ENCODE assay signal across 7 mouse cellular contexts in genomic region chr13:97435865-97436718, GRCm38 (mm10).
A peak's percentile ranks its signal among the peaks of the same experiment; 100 is the strongest.
DNase-seq lines count a peak whose midpoint lies in the region; ATAC-seq and TF ChIP-seq lines count a peak whose summit lies in the region.

No protein-coding gene starts in this region.

- H3K4me3 ChIP-seq in MEL (ENCODE audit: control insufficient read depth in 1 of 2, insufficient read depth in 1 of 2, low read depth in 2 of 2, low read length in 2 of 2): peak overlapping the region; percentile 40 to 41
- H3K4me3 ChIP-seq in forebrain, embryonic 16.5 days (replicated peaks; ENCODE audit: low read length): peak overlapping the region; percentile 31

- no peaks in the 10 kb centered on the region for H3K9me3 ChIP-seq in MEL (replicated peaks; ENCODE audit: insufficient read depth, low read length)
- no peaks in the 10 kb centered on the region for H3K9me3 ChIP-seq in forebrain, embryonic 16.5 days (ENCODE audit: control insufficient read depth, low read length)

- H3K79me2 ChIP-seq in MEL (ENCODE audit: control insufficient read depth, insufficient read depth, low read length, poor library complexity): no peaks in the 10 kb centered on the region

- no peak for TF ChIP-seq POLR2A in MEL (IDR thresholded peaks at IDR 0.05; ENCODE audit: control insufficient read depth in 1 of 2, insufficient read depth in 1 of 2, low read depth in 1 of 2, low read length in 2 of 2, poor library complexity in 1 of 2)

- peaks cover 0 to 15% of the 10 kb centered on the region in 2 experiments; a peak in 2 of 4 replicates for H3K36me3 ChIP-seq in MEL (ENCODE audit: control insufficient read depth in 1 of 2, insufficient read depth in 2 of 2, low read length in 2 of 2)
- H3K36me3 ChIP-seq in forebrain, embryonic 16.5 days (ENCODE audit: control insufficient read depth, insufficient read depth): no peaks in the 10 kb centered on the region

- 3% methylated on average over 24 of the region's 24 CpGs for WGBS in forebrain, embryonic 16.5 days

- H3K27ac ChIP-seq in MEL (ENCODE audit: control insufficient read depth, low read depth, low read length): no peak overlapping the region
- H3K27ac ChIP-seq in forebrain, embryonic 16.5 days (ENCODE audit: low read length): peak overlapping the region; percentile 39

- no peak for TF ChIP-seq CTCF in MEL (IDR thresholded peaks at IDR 0.05 in 2 of 3, conservative IDR thresholded peaks at IDR 0.05 in 1 of 3; ENCODE audit: control insufficient read depth in 1 of 3, insufficient read depth in 1 of 3, low read depth in 2 of 3, low read length in 3 of 3, poor library complexity in 1 of 3, severe bottlenecking in 1 of 3)

- no peak for TF ChIP-seq RAD21 in MEL (IDR thresholded peaks at IDR 0.05; ENCODE audit: low read depth, low read length)

- intact Hi-C loops in heart, postnatal 36 days (cut with DNase I): loop anchor here (2.0 to 10.0 kb wide), 3 partner anchors 139 to 499 kb away; partner anchors contain the start of gene Enc1

- peak; percentile 43; the same call in 1 of the 2 replicates for ATAC-seq in forebrain, embryonic 16.5 days

- DNase-seq in MEL (ENCODE audit: low read depth, low spot score): peak; percentile 41
- peak; percentile 37 for DNase-seq in adrenal gland, adult 8-10 months
- peak; percentile 57 to 74 for DNase-seq in heart, postnatal 36 days
- DNase-seq in kidney, postnatal 4 days: peak; percentile 75 to 83
- DNase-seq in lung, postnatal 4 days: peak; percentile 51 to 68
- peak; percentile 90 for DNase-seq in retina, postnatal 1 day

- peak overlapping the region; percentile 58 for H3K4me2 ChIP-seq in forebrain, embryonic 16.5 days (ENCODE audit: low read length)

- no peak for TF ChIP-seq EP300 in MEL (IDR thresholded peaks at IDR 0.05; ENCODE audit: low read depth in 1 of 2, low read length in 2 of 2)

- H3K9ac ChIP-seq in MEL (ENCODE audit: control insufficient read depth, low read depth, low read length, poor library complexity, severe bottlenecking): peak overlapping the region; percentile 54
- peak overlapping the region; percentile 52 for H3K9ac ChIP-seq in forebrain, embryonic 16.5 days (replicated peaks; ENCODE audit: low read depth, low read length)

- H3K4me1 ChIP-seq in MEL (ENCODE audit: control insufficient read depth in 1 of 2, insufficient read depth in 2 of 2, low read length in 2 of 2): peaks cover 2 to 18% of the 10 kb centered on the region in 2 experiments
- peaks cover 45% of the 10 kb centered on the region for H3K4me1 ChIP-seq in forebrain, embryonic 16.5 days (replicated peaks; ENCODE audit: control insufficient read depth, insufficient read depth, low read length)

- H3K27me3 ChIP-seq in MEL (ENCODE audit: control insufficient read depth in 1 of 2, insufficient read depth in 2 of 2, low read length in 2 of 2): peaks cover 0 to 1% of the 10 kb centered on the region in 2 experiments; a peak in 1 of 4 replicates
- no peaks in the 10 kb centered on the region for H3K27me3 ChIP-seq in forebrain, embryonic 16.5 days (replicated peaks; ENCODE audit: control insufficient read depth, insufficient read depth, low read length)

TF ChIP-seq in MEL, 35 proteins besides CTCF, POLR2A, EP300 and RAD21:
- TF ChIP-seq NRF1 (IDR thresholded peaks at IDR 0.05; ENCODE audit: insufficient read depth, low read depth, low read length, poor library complexity, severe bottlenecking) (peak; percentile 66), ELF1 (IDR thresholded peaks at IDR 0.05; ENCODE audit: low read depth, low read length) (no peak)

Comparison
In these comparisons a context has a peak if more than half of its experiments do, and no peak if none do; other contexts are left out.
1. DNase-seq: peak in every context shown above with its lines; median percentile 90 in retina, postnatal 1 day; 79 in kidney, postnatal 4 days; 66 in heart, postnatal 36 days; 60 in lung, postnatal 4 days; 41 in MEL; 37 in adrenal gland, adult 8-10 months.